Mouse (Mus musculus) embryonic facial prominence, embryonic 15.5 days (tissue): Measurements from ENCODE around the gene Pkm. TPM values are rescaled to one million over a fixed set of nuclear protein-coding genes. Genes with fewer than 3 reads are reported as not detected.

Experiments used
- ATAC-seq: fragments of 200-750 bp; cut with Nextera tagmentation; 2 replicates; pipeline ENCODE4 v1.8.0; 2017; ENCODE audit warnings: low read depth, moderate TSS enrichment; ENCODE audit not compliant: insufficient number of reproducible peaks, low FRiP score, low TSS enrichment
- H3K27ac ChIP-seq: fragments of 300-500 bp; sonication (generic); replicated peaks from 2 replicates; pipeline ENCODE4 v1.5.1; 2015; ENCODE audit warnings: mild to moderate bottlenecking, inconsistent platforms
- H3K27me3 ChIP-seq: fragments of 300-500 bp; sonication (generic); 2 replicates; pipeline ENCODE4 v1.6.1; 2015; ENCODE audit warnings: inconsistent platforms
- H3K36me3 ChIP-seq: fragments of 300-500 bp; sonication (generic); 2 replicates; pipeline ENCODE4 v1.6.1; 2015; ENCODE audit warnings: mild to moderate bottlenecking, inconsistent platforms
- H3K4me1 ChIP-seq: fragments of 300-500 bp; sonication (generic); 2 replicates; pipeline ENCODE4 v1.6.1; 2015; ENCODE audit warnings: inconsistent platforms
- H3K4me2 ChIP-seq: fragments of 300-500 bp; sonication (generic); replicated peaks from 2 replicates; pipeline ENCODE4 v1.6.1; 2015; ENCODE audit warnings: mild to moderate bottlenecking, inconsistent platforms
- H3K4me3 ChIP-seq: fragments of 300-500 bp; sonication (generic); replicated peaks from 2 replicates; pipeline ENCODE4 v1.5.1; 2015; ENCODE audit warnings: mild to moderate bottlenecking, inconsistent platforms
- H3K9ac ChIP-seq: fragments of 300-500 bp; sonication (generic); 2 replicates; pipeline ENCODE4 v1.6.1; 2015; ENCODE audit warnings: inconsistent platforms
- H3K9me3 ChIP-seq: fragments of 300-500 bp; sonication (generic); replicated peaks from 2 replicates; pipeline ENCODE4 v1.6.1; 2016; ENCODE audit warnings: inconsistent platforms
- WGBS: fragments of 180-500 bp; shearing (Covaris S2); methylation state at CpG from one replicate; pipeline ENCODE4 v1.1.7; 2015; 5-methylcytosine and 5-hydroxymethylcytosine counted together
- polyA plus RNA-seq: library from polyadenylated mRNA; unstranded; fragments of >200 nt; fragmentation: Nextera tagmentation; extraction: Ambion mirVana; gene quantifications from 2 replicates; pipeline ENCODE4 v1.2.1, GENCODE M21; 2015

Gene Pkm
- polyA plus RNA-seq, 1 experiment from 2014 or later = 1,229 TPM

DNA sequence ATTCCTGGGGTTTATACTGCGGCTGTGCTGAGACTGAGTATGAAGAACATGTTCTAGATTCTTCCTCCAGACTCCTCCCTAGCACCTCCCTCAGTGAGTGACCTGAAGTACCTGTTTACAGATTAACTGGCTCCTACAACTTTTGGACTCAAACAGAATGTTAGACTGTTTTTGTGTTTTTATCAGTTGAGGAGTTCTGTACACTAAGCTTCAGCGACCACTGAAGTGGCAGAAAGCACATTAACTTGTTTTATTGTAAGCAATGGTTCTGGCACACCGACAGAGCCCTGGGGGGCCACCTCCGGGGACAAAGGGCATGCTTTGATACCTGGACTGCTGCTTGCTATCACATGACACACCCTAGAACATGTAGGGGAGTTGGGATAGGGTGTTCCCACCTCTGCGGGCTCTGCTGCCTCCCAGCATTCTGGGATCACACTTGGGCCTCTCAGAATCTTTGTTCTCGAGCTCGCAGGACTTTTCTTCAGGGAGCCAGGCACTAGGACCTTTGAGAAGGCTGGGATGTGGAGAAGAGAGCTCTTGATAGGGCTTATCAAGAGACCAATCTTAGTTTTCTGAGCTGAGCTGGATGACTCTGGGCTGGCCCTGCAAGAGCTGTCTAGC lies 60.2 kb downstream of the Pkm start:
- Histone ChIP-seq H3K27me3 (no peaks in the 10 kb centered on the region), H3K4me3 (no peak overlapping the region), H3K9ac (no peak overlapping the region), H3K9me3 (no peaks in the 10 kb centered on the region), H3K4me2 (no peak overlapping the region), H3K36me3 (no peaks in the 10 kb centered on the region), H3K4me1 (no peaks in the 10 kb centered on the region), H3K27ac (no peak overlapping the region)
- ATAC-seq = no peak
- WGBS = 71% methylated on average over 7 of the region's 7 CpGs

GRCm38 (mm10) chr9:59718237-59718636 lies 62.1 kb downstream of the Pkm start:
- Histone ChIP-seq H3K9me3 (no peaks in the 10 kb centered on the region), H3K27ac (no peak overlapping the region), H3K27me3 (no peaks in the 10 kb centered on the region), H3K9ac (no peak overlapping the region), H3K4me2 (no peak overlapping the region), H3K4me3 (no peak overlapping the region), H3K36me3 (no peaks in the 10 kb centered on the region), H3K4me1 (peaks cover 3% of the 10 kb centered on the region)
- WGBS = 80% methylated on average over 4 of the region's 4 CpGs
- no peak for ATAC-seq

DNA sequence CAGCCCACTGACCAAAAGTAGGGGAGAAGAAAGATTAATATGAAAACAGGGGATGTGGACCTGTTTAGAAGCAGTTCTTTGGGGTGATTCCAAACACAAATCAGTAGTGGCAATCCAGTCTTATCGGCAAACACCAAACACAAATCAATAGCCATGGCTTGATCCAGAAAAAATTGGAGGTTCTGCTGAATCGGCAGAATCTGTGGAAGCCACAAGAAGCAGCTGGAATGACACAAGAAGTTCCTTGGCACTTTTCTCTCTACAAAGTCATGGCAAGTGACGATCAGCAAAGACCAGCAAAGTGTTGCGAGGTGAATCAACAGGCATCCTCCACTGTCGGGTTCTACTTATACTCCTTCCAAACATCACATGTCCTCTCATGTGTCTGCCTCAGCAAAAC lies 65.0 kb downstream of the Pkm start:
- Histone ChIP-seq H3K4me2 (no peak overlapping the region), H3K9ac (no peak overlapping the region), H3K4me1 (peaks cover 16% of the 10 kb centered on the region), H3K27ac (no peak overlapping the region), H3K36me3 (no peaks in the 10 kb centered on the region), H3K9me3 (no peaks in the 10 kb centered on the region), H3K4me3 (no peak overlapping the region), H3K27me3 (no peaks in the 10 kb centered on the region)
- ATAC-seq = no peak
- WGBS = 82% methylated on average over 5 of the region's 5 CpGs

DNA sequence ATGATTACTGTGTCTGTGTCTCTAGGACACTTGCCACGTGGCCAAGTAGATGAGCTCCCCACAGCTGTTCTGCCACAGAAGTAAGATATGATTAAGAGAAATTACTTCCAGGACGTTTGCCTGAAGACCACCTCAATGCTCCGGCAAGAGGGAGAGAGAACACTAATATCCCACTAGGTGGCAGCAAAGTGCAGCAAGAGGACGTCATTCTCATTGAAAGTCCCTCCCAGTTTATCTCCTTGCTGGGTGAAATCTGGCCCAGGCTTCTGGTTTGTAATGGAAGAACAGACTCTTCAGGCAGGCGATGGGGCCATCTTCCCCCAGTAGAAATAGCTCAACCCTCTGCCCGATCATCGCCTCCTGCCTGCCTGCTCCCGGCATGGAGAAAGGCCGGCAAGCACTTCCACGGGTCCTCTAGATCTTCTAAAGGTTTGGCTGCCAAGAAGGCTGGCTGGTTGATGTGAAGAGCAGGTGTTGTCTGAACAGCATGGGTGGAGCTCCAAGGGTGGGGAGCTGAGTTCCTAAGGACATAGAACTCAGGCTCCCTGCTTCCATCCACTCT lies 67.0 kb downstream of the Pkm start:
- ATAC-seq = 0 out of 2 replicates have a peak, but pooled peaks have one; percentile 22
- H3K36me3 ChIP-seq = no peaks in the 10 kb centered on the region
- no peaks in the 10 kb centered on the region for H3K9me3 ChIP-seq
- H3K4me1 ChIP-seq = peaks cover 16% of the 10 kb centered on the region
- H3K27me3 ChIP-seq = no peaks in the 10 kb centered on the region
- H3K4me2 ChIP-seq = peak overlapping the region; percentile 47
- peak overlapping the region; percentile 24 for H3K4me3 ChIP-seq
- peak overlapping the region; percentile 71 for H3K27ac ChIP-seq
- H3K9ac ChIP-seq = no peak overlapping the region
- 14% methylated on average over 10 of the region's 10 CpGs for WGBS

DNA sequence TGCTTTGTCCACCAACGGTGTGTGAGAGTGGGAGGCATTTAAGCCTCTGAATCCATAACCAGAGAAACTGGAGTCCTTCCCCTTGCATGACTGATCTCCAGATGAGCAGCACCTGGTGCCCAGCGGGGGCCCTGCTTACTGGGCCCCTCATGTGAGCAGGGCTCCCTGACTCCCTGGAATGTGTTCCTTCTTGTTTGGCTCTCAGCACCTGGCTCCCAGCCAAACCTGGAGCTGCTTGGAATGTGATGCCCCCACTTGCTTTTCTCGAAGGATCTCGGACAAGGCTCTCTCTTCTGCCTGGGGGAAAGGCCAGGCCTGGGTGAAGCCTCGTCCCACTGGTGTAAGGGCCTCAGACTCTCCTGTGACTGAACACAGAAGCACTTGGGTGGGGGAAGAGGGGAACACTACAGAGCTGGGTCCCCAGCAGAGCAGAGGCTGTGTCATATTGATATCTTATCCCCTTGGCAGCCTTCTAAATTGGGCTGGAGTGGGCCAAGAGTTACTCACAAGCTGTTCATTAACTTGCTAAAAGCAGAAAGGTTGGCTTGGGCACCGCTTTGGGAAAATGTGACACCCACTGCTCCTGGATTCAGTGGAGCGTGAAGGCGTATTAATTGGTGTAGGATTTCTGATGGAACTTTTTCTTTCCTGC lies 67.7 kb downstream of the Pkm start:
- Histone ChIP-seq H3K9me3 (no peaks in the 10 kb centered on the region), H3K36me3 (no peaks in the 10 kb centered on the region), H3K4me3 (no peak overlapping the region), H3K27ac (peak overlapping the region; percentile 71), H3K9ac (no peak overlapping the region), H3K4me2 (no peak overlapping the region), H3K27me3 (no peaks in the 10 kb centered on the region), H3K4me1 (peaks cover 16% of the 10 kb centered on the region)
- WGBS = 36% methylated on average over 8 of the region's 8 CpGs
- ATAC-seq = peak; percentile 84

- H3K36me3 ChIP-seq = no peaks in the 10 kb centered on the region
- no peak overlapping the region for H3K27ac ChIP-seq
- H3K4me3 ChIP-seq = no peak overlapping the region
- no peak overlapping the region for H3K4me2 ChIP-seq
- no peak for ATAC-seq
- no peaks in the 10 kb centered on the region for H3K27me3 ChIP-seq
- H3K4me1 ChIP-seq = peaks cover 16% of the 10 kb centered on the region
- no peak overlapping the region for H3K9ac ChIP-seq
- H3K9me3 ChIP-seq = no peaks in the 10 kb centered on the region
- 75% methylated on average over 10 of the region's 10 CpGs for WGBS
Observed at GRCm38 (mm10) chr9:59725515-59725914, 69.3 kb downstream of the Pkm start.

- Histone ChIP-seq H3K4me1 (peaks cover 17% of the 10 kb centered on the region), H3K9me3 (no peaks in the 10 kb centered on the region), H3K27ac (no peak overlapping the region), H3K27me3 (no peaks in the 10 kb centered on the region), H3K36me3 (no peaks in the 10 kb centered on the region), H3K4me3 (no peak overlapping the region), H3K9ac (no peak overlapping the region), H3K4me2 (no peak overlapping the region)
- no peak for ATAC-seq
- WGBS = 77% methylated on average over 11 of the region's 11 CpGs
Observed at GRCm38 (mm10) chr9:59727569-59728286, 71.6 kb downstream of the Pkm start.

Other genes starting within 250 kb of the Pkm start
- 14.5 and 15.0 TPM in 2 replicates for gene Arih1, start 169.8 kb upstream of the Pkm start, polyA plus RNA-seq
- 91.5 and 92.2 TPM in 2 replicates for gene Hexa, start 116.8 kb upstream of the Pkm start, polyA plus RNA-seq
- 0.30 TPM in 1 of 2 replicates, not detected in the other for gene Tmem202, start 116.5 kb upstream of the Pkm start, polyA plus RNA-seq
- 0.48 and 0.62 TPM in 2 replicates for gene Celf6, start 78.5 kb upstream of the Pkm start, polyA plus RNA-seq
- 31.1 and 36.1 TPM in 2 replicates for gene Parp6, start 39.1 kb upstream of the Pkm start, polyA plus RNA-seq
- 6.6 and 7.6 TPM in 2 replicates for gene Gramd2, start 23.8 kb downstream of the Pkm start, polyA plus RNA-seq
- gene Senp8, start 94.3 kb downstream of the Pkm start, polyA plus RNA-seq = 9.4 and 11.1 TPM in 2 replicates
- 13.1 and 13.9 TPM in 2 replicates for gene Myo9a, start 94.5 kb downstream of the Pkm start, polyA plus RNA-seq